In the genomic region with DNA sequence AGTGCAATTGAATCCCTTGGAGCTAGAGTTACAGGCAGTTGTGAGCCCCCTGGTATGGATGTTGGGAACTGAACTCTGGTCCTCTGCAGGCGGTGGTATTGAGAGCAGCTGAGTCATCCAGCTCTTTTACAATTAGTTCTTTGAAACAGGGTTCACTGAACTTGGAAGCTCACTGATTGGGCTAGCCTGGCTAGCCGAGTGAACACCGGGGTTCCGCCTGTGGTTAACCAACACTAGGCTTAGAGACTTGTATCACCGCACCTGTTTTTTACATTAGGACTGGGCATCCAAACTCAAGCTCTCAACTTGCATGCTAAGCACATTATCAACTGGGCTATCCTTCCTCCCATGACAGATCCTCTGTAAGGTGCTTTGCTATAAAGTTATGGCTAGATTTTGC, we compare ENCODE assay signal across 20 mouse cellular contexts. TPM values are rescaled to one million over a fixed set of nuclear protein-coding genes. Genes with fewer than 3 reads are reported as not detected.
DNase-seq lines count a peak whose midpoint lies in the region; ATAC-seq and TF ChIP-seq lines count a peak whose summit lies in the region.
"Had no signal": no experiment of that assay in that cellular context is flagged by ENCODE, and none has a peak within 500 bp of the region (broad histone marks: within the 10 kb centered on the region; RNA-seq: fewer than 3 reads in every experiment).

No protein-coding gene starts in this region.

- H3K9ac ChIP-seq in kidney, embryonic 14.5 days (ENCODE audit: low read depth, low read length) = no peak overlapping the region
- H3K9ac ChIP-seq: embryonic facial prominence, embryonic 13.5 days; liver, embryonic 15.5 days had no signal

- peaks cover 30% of the 10 kb centered on the region for H3K79me2 ChIP-seq in C2C12 (ENCODE audit: control insufficient read depth, insufficient read depth)

- no peak for TF ChIP-seq CTCF in C2C12 (IDR thresholded peaks at IDR 0.05; ENCODE audit: control insufficient read depth, insufficient read depth, insufficient read length)

- H3K4me1 ChIP-seq in kidney, embryonic 14.5 days (ENCODE audit: control insufficient read depth, insufficient read depth, low read length) = no peaks in the 10 kb centered on the region
- H3K4me1 ChIP-seq: embryonic facial prominence, embryonic 13.5 days; limb, embryonic 10.5 days; midbrain, embryonic 10.5 days had no signal

- H3K9me3 ChIP-seq in kidney, embryonic 14.5 days (ENCODE audit: control insufficient read depth, low read length) = no peaks in the 10 kb centered on the region
- H3K9me3 ChIP-seq: embryonic facial prominence, embryonic 13.5 days; limb, embryonic 10.5 days; liver, embryonic 15.5 days; midbrain, embryonic 10.5 days had no signal

- no peak overlapping the region for H3K27ac ChIP-seq in kidney, embryonic 14.5 days (ENCODE audit: low read depth, low read length)
- H3K27ac ChIP-seq: embryonic facial prominence, embryonic 13.5 days; kidney, postnatal 0 days; limb, embryonic 10.5 days; liver, embryonic 15.5 days; midbrain, embryonic 10.5 days had no signal

- no peak overlapping the region for H3K4me3 ChIP-seq in kidney, embryonic 14.5 days (ENCODE audit: low read length)
- H3K4me3 ChIP-seq in C2C12 (ENCODE audit: insufficient read depth, poor library complexity, severe bottlenecking) = no peak overlapping the region
- H3K4me3 ChIP-seq: embryonic facial prominence, embryonic 13.5 days; limb, embryonic 10.5 days; liver, embryonic 15.5 days; midbrain, embryonic 10.5 days had no signal

- H3K36me3 ChIP-seq in kidney, embryonic 14.5 days (ENCODE audit: control insufficient read depth, insufficient read depth, low read length) = no peaks in the 10 kb centered on the region
- no peaks in the 10 kb centered on the region for H3K36me3 ChIP-seq in C2C12 (ENCODE audit: control insufficient read depth, insufficient read depth)
- H3K36me3 ChIP-seq: embryonic facial prominence, embryonic 13.5 days; limb, embryonic 10.5 days; liver, embryonic 15.5 days; midbrain, embryonic 10.5 days had no signal

- H3K79me3 ChIP-seq in C2C12 (ENCODE audit: low read depth) = peaks cover 5% of the 10 kb centered on the region

- WGBS in kidney, embryonic 14.5 days = 84% methylated on average over 5 of the region's 5 CpGs
- 41% methylated on average over 5 of the region's 5 CpGs for WGBS in large intestine, adult 2 months

- peak; percentile 27 to 60 for DNase-seq in kidney, adult 8-10 months
- DNase-seq in R1 (ENCODE audit: low read depth, low spot score) = peak; percentile 72
- DNase-seq in large intestine, adult 2 months (ENCODE audit: low read depth, low spot score) = peak; percentile 46
- no peak for DNase-seq in cerebellum, adult 9-11 months
- no peak for DNase-seq in adrenal gland, postnatal 4 days (ENCODE audit: low spot score in 2 of 2)
- no peak for DNase-seq in layer of hippocampus, postnatal 14 days (ENCODE audit: low spot score in 2 of 2)
- DNase-seq: cerebellum, adult 18-20 months; layer of hippocampus, postnatal 36 days; lung, postnatal 14 days; retina, postnatal 1 day had no signal

- H3K4me2 ChIP-seq in kidney, embryonic 14.5 days (replicated peaks; ENCODE audit: low read depth, low read length) = no peak overlapping the region
- H3K4me2 ChIP-seq: embryonic facial prominence, embryonic 13.5 days; liver, embryonic 15.5 days had no signal

- no peaks in the 10 kb centered on the region for H3K27me3 ChIP-seq in kidney, embryonic 14.5 days (ENCODE audit: control insufficient read depth, insufficient read depth, low read length)
- H3K27me3 ChIP-seq in C2C12 (ENCODE audit: control insufficient read depth, insufficient read depth, insufficient read length) = no peaks in the 10 kb centered on the region
- H3K27me3 ChIP-seq: embryonic facial prominence, embryonic 13.5 days; liver, embryonic 15.5 days; Patski had no signal

- ATAC-seq in kidney, embryonic 14.5 days (ENCODE audit: low FRiP score, low TSS enrichment) = no peak
- ATAC-seq: Patski had no signal

- H3ac ChIP-seq in C2C12 (ENCODE audit: control insufficient read depth, insufficient read length, low read depth) = no peak overlapping the region

TF ChIP-seq in C2C12, 6 proteins besides CTCF, POLR2A, EP300 and RAD21:
- no peak for TF ChIP-seq CEBPB (IDR thresholded peaks at IDR 0.05; ENCODE audit: low read depth)
- no peak for TF ChIP-seq MYOG (IDR thresholded peaks at IDR 0.05; ENCODE audit: control insufficient read depth, extremely low read depth, insufficient read length)
- no peak for TF ChIP-seq USF1 (IDR thresholded peaks at IDR 0.05; ENCODE audit: low read depth)
- TF ChIP-seq MYOD1 (IDR thresholded peaks at IDR 0.05; ENCODE audit: control insufficient read depth, insufficient read length, low read depth) = peak; percentile 67

RNA-seq across cellular contexts. Expression of a gene that starts 46.6 kb away (rescaled TPM):
- 29.0 and 50.3 TPM in 2 replicates for polyA plus RNA-seq in kidney, embryonic 14.5 days (2014; fragmentation: Nextera tagmentation; extraction: Ambion mirVana)
- 40.8 TPM for polyA plus RNA-seq in C2C12 (2012; fragmentation: generic; extraction: Trizol)
- 67.8 and 92.2 TPM in 2 replicates for polyA plus RNA-seq in large intestine, adult 2 months (2012; rRNA removed)
- total RNA-seq in adrenal gland, postnatal 4 days (2021) = 10 to 100 TPM; 64.2 to 77.1 TPM
- 100 to 1,000 TPM in 1 of 2 experiments, 10 to 100 TPM in 1; 83.7 to 101 TPM for total RNA-seq in layer of hippocampus, postnatal 14 days (2021)

RNA-seq across cellular contexts. Expression of a gene that starts 50.8 kb away (rescaled TPM):
- not detected in 2 replicates for polyA plus RNA-seq in kidney, embryonic 14.5 days (2014; fragmentation: Nextera tagmentation; extraction: Ambion mirVana)
- polyA plus RNA-seq in C2C12 (2012; fragmentation: generic; extraction: Trizol) = 8.3 TPM
- not detected in 2 replicates for polyA plus RNA-seq in large intestine, adult 2 months (2012; rRNA removed)
- 1 to 10 TPM in 1 of 2 experiments, under 1 TPM in 1; 0.56 to 2.0 TPM for total RNA-seq in adrenal gland, postnatal 4 days (2021)
- not detected for total RNA-seq in layer of hippocampus, postnatal 14 days (2021)
- total RNA-seq: layer of hippocampus, postnatal 36 days; neutrophil, adult 5-6 weeks had no signal
- polyA plus RNA-seq: kidney, postnatal 0 days; Patski; stomach, embryonic 14.5 days had no signal

Comparison
In these comparisons a context has a peak if more than half of its experiments do, and no peak if none do; other contexts are left out.
1. DNase-seq: peak in kidney, adult 8-10 months (2 of 2), R1 (single experiment) and large intestine, adult 2 months (single experiment); none in cerebellum, adult 9-11 months (single experiment), adrenal gland, postnatal 4 days (0 of 2) and layer of hippocampus, postnatal 14 days (0 of 2).